Mouse (Mus musculus) intestine, postnatal 0 days (tissue): ENCODE data around the gene Eef1akmt3. TPM values are rescaled to one million over a fixed set of nuclear protein-coding genes. Genes with fewer than 3 reads are reported as not detected.

Source experiments
- ATAC-seq: fragments of 200-750 bp; cut with Nextera tagmentation; 2 replicates; pipeline ENCODE4 v1.8.0; 2017; ENCODE audit warnings: mild to moderate bottlenecking, moderate TSS enrichment, moderate library complexity
- H3K27ac ChIP-seq: fragments of 300-500 bp; sonication (generic); 2 replicates; pipeline ENCODE4 v1.5.1; 2014; ENCODE audit warnings: mild to moderate bottlenecking, low read depth, low read length, moderate library complexity
- H3K27me3 ChIP-seq: fragments of 300-500 bp; sonication (generic); replicated peaks from 2 replicates; pipeline ENCODE4 v1.6.1; 2014; ENCODE audit warnings: low read length, mixed read lengths; ENCODE audit not compliant: control insufficient read depth, insufficient read depth
- H3K36me3 ChIP-seq: fragments of 300-500 bp; sonication (generic); 2 replicates; pipeline ENCODE4 v1.6.1; 2014; ENCODE audit warnings: mild to moderate bottlenecking, moderate library complexity; ENCODE audit not compliant: control insufficient read depth, insufficient read depth
- H3K4me1 ChIP-seq: fragments of 300-500 bp; sonication (generic); replicated peaks from 2 replicates; pipeline ENCODE4 v1.6.1; 2014; ENCODE audit warnings: antibody characterized with exemption, low read length, mixed read lengths; ENCODE audit not compliant: control insufficient read depth, insufficient read depth
- H3K4me2 ChIP-seq: fragments of 300-500 bp; sonication (generic); replicated peaks from 2 replicates; pipeline ENCODE4 v1.6.1; 2014; ENCODE audit warnings: low read depth, mild to moderate bottlenecking, moderate library complexity
- H3K4me3 ChIP-seq: fragments of 300-500 bp; sonication (generic); 2 replicates; pipeline ENCODE4 v1.5.1; 2014; ENCODE audit warnings: low read depth, low read length
- H3K9ac ChIP-seq: fragments of 300-500 bp; sonication (generic); 2 replicates; pipeline ENCODE4 v1.6.1; 2014; ENCODE audit warnings: mild to moderate bottlenecking, low read depth, low read length
- H3K9me3 ChIP-seq: fragments of 300-500 bp; sonication (generic); 2 replicates; pipeline ENCODE4 v1.6.1; 2016; ENCODE audit warnings: mixed run types; ENCODE audit not compliant: control insufficient read depth
- CTCF ChIP-seq: sonication (generic); IDR thresholded peaks from 2 replicates; pipeline ENCODE4 v1.5.1; 2016; ENCODE audit warnings: low read depth, mild to moderate bottlenecking, control low read depth, antibody characterized with exemption, moderate library complexity
- WGBS: fragments of 180-500 bp; shearing (Covaris S2); extraction: QIAGEN DNeasy Blood & Tissue Kit; methylation state at CpG from one replicate; pipeline ENCODE4 v1.1.7; 2014; 5-methylcytosine and 5-hydroxymethylcytosine counted together
- polyA plus RNA-seq: library from polyadenylated mRNA; unstranded; fragments of >200 nt; fragmentation: Nextera tagmentation; extraction: Ambion mirVana; gene quantifications from 2 replicates; pipeline ENCODE4 v1.2.1, GENCODE M21; 2015

The Eef1akmt3 gene
- polyA plus RNA-seq, 1 experiment from 2014 or later = 0.17 TPM

DNA sequence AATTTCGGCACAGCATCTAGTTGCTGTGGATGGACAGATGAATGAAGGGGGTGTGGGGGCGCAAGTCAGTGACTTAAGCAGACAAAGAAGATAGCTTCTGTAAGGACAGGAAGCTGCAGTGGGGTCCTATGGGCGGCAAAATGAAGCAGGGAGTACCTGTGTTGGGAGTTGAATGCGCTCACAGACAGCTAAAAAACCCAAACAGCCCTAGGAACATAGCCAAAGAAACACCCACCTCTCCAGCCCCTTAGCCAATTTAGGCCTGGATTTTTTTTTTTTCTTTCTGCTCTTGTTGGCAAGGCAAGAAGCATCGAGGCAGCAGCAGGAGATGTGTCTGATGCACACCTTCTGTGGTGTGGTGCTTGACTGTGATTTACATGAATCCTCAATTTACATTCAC lies 19.8 kb upstream of the Eef1akmt3 start:
- Histone ChIP-seq H3K27me3 (no peaks in the 10 kb centered on the region), H3K36me3 (peaks cover 15% of the 10 kb centered on the region), H3K4me1 (0 out of 2 replicates have a peak, but pooled peaks cover 4% of the 10 kb centered on the region), H3K4me3 (no peak overlapping the region), H3K4me2 (no peak overlapping the region), H3K9me3 (no peaks in the 10 kb centered on the region), H3K27ac (no peak overlapping the region), H3K9ac (no peak overlapping the region)
- ATAC-seq = no peak
- TF ChIP-seq CTCF = no peak
- WGBS = 69% methylated on average over 5 of the region's 5 CpGs

DNA sequence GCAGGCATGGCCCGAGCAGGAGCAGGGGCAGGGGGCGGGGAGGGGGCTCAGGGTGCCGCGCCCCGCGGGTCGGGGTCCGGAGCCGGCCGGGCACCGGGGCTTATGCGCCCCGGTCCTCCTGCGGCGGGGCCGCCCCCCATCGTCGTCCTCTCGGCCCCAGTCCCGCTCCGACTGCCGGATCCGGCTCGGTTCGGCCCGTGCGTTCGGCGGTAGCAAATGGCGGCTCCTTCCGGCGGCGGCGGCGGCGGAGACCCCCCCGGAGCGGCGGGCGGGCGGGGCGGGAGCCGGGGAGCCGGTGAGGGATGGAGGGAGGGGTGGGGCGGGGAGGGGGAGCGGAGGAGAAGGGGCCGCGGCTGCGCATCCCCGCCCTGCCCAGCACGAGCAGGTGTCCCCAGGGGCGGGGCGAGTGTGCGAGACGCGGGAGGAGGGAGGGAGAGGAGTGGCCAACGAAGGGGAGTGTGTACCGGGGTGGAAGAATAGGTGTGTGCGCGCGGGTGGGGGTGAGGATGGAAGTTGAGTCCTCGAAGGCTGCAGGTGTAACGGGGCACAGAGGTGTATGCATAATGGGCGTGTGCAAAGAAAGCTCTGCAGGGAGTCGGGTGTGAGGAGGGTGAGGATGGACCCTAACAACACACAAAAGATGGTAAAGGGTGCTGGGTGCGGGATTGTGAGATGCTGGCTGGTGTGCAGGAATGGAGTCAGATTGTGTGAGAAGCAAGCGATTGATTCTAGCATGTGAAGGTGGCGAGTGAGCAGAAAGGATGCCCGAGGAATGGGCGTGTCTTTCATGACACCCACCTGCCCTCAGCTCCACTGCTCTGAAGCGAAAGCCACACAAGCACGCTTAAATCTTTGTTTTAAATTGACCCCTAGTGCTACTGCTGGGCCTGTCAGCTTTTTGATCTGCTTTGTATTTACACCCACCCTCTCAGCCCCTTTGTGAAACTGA lies 18.9 kb upstream of the Eef1akmt3 start, which contains the start of gene March9:
March9 (minus strand) TSS at position 217 of the 949 bp plus-strand sequence.
- no peaks in the 10 kb centered on the region for H3K27me3 ChIP-seq
- TF ChIP-seq CTCF = no peak

DNA sequence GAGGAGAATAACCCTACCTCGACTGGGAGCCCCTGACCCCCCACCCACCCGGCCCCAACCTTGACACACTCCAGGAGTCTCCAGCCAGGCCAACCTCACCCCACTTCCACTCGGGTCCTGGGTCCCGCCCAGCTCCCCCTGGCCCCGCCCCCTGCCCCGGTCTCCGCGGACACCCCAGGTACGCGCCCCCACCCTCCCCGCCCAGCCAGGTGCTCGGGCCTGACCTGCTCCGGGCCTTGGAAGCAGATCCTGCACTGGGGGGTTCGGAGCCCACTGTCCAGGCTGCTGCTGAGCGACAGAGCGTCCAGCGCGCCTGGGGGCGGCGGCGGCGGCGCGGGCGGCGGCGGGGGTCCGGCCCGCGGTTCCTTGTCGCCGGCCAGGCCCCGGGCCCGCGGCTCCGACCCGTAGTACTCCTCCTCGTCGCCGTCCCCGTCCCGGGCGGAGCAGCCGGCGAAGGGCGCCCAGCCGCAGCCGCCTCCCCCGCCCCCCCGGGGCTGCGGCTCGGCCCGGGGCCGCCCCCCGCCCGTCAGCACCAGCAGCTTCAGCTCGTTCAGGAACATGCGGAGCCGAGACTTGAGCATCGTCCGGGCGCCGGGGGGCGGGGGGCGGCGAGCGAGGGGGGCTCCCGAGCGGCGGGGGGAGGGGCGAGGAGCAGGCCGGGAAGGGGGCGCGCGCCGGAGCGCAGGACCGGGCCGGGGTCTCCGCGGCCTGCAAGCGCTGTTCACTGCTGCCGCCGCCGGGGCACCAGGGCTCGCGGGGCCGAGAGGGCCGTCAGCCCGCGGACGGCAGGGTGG lies 18.1 kb upstream of the Eef1akmt3 start:
- Histone ChIP-seq H3K9ac (peak overlapping the region; percentile 64), H3K36me3 (peaks cover 10% of the 10 kb centered on the region), H3K4me2 (peak overlapping the region; percentile 100), H3K4me1 (0 out of 2 replicates have a peak, but pooled peaks cover 2% of the 10 kb centered on the region), H3K27ac (no peak overlapping the region), H3K4me3 (peak overlapping the region; percentile 78), H3K27me3 (no peaks in the 10 kb centered on the region), H3K9me3 (no peaks in the 10 kb centered on the region)
- WGBS = under 1% methylated on average over 43 of the region's 92 CpGs
- ATAC-seq = no peak
- no peak for TF ChIP-seq CTCF

More for the DNA sequence above, 18.9 kb upstream of the Eef1akmt3 start, which contains the start of gene March9:
- Histone ChIP-seq H3K9me3 (no peaks in the 10 kb centered on the region), H3K4me1 (0 out of 2 replicates have a peak, but pooled peaks cover 4% of the 10 kb centered on the region), H3K4me2 (peak within 1 kb of the TSS; percentile 100), H3K27ac (no peak within 1 kb of the TSS), H3K36me3 (peaks cover 12% of the 10 kb centered on the region), H3K4me3 (peak within 1 kb of the TSS; percentile 78), H3K9ac (peak within 1 kb of the TSS; percentile 64)
- ATAC-seq = peak; percentile 21; the same call in 1 of the 2 replicates
- WGBS = 3% methylated on average over 37 of the region's 72 CpGs

DNA sequence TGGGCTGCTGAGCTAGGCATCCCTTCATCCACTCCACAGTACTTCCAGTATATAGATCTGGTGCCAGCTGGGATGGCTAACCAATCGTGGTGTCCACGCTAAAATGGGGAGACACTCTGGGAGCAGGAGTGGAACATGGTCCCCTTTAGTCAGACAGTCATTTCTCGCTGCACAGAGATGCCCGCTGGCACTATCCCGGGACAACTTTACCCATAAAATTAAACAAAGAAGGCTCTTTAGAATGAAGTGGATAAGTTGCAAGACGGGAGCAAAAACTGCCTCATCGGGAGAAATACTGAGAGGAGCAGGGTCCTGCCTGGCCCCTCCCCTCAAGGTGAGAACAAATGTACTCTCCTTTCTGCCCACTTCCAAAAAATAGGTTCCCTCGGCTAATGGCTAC lies 17.4 kb upstream of the Eef1akmt3 start:
- no peak for TF ChIP-seq CTCF
- H3K9ac ChIP-seq = no peak overlapping the region
- no peak overlapping the region for H3K27ac ChIP-seq

DNA sequence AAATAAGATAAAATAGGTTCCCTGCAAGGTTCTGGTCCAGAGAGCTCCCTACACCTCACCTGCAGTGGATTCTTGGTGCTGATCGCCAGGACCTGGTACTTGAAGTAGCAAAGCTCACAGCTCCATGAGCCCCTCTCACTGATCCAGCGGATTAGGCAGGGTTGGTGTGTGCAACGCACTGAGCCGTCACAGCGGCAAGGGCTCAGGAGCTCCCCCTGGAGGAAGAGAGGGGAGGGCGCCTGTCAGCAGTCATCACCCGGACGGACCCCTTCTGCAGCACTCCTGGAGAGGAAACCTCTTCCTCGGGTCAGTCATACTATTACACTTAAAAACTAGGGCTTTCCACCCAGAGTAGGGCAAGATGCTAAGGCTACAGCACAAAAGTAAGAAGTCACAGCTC lies 16.8 kb upstream of the Eef1akmt3 start:
- Histone ChIP-seq H3K27ac (no peak overlapping the region), H3K4me3 (peak overlapping the region; percentile 78; the same call in 1 of the 2 replicates), H3K4me1 (no peaks in the 10 kb centered on the region), H3K4me2 (peak overlapping the region; percentile 100), H3K9ac (no peak overlapping the region), H3K9me3 (no peaks in the 10 kb centered on the region), H3K36me3 (peaks cover 10% of the 10 kb centered on the region), H3K27me3 (no peaks in the 10 kb centered on the region)
- TF ChIP-seq CTCF = peak; percentile 99
- ATAC-seq = no peak; the same call in 1 of the 2 replicates
- 2% methylated on average over 9 of the region's 9 CpGs for WGBS

More for the DNA sequence above, 17.4 kb upstream of the Eef1akmt3 start:
- H3K9me3 ChIP-seq = no peaks in the 10 kb centered on the region
- no peaks in the 10 kb centered on the region for H3K27me3 ChIP-seq
- H3K4me2 ChIP-seq = peak overlapping the region; percentile 100
- H3K4me3 ChIP-seq = peak overlapping the region; percentile 78
- ATAC-seq = no peak
- 9% methylated on average over 8 of the region's 8 CpGs for whole genome bisulfite sequencing
- H3K4me1 ChIP-seq = no peaks in the 10 kb centered on the region
- peaks cover 10% of the 10 kb centered on the region for H3K36me3 ChIP-seq

DNA sequence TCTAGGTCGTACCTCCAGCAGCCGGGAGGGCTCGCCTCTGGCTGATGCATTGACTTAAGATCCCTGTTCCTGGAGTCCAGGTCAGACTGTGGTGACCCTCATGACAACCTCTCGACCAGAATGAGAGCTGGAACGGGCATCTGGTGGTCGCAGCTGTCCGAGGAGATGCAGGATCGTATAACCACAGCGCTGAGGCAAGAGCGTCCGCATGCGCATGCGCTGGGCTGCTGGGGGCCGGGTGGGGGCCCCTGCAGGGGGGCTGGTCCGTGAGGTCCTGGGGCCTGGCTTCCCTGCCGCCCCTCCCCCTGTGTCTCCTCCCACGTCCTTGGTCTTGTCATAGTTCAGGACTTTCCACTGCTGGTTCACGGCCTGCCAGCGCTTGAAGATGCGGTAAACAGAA lies 15.2 kb upstream of the Eef1akmt3 start:
- no peak overlapping the region for H3K4me2 ChIP-seq
- no peak overlapping the region for H3K4me3 ChIP-seq
- no peaks in the 10 kb centered on the region for H3K9me3 ChIP-seq
- H3K4me1 ChIP-seq = no peaks in the 10 kb centered on the region
- WGBS = 83% methylated on average over 20 of the region's 20 CpGs
- no peak overlapping the region for H3K27ac ChIP-seq
- H3K36me3 ChIP-seq = peaks cover 10% of the 10 kb centered on the region
- H3K27me3 ChIP-seq = peaks cover 1% of the 10 kb centered on the region; the same call in 1 of the 2 replicates
- no peak for ATAC-seq
- no peak overlapping the region for H3K9ac ChIP-seq
- no peak for TF ChIP-seq CTCF
